Mouse (Mus musculus) frontal cortex, postnatal 25 days (tissue): ENCODE results near the gene Kcnma1.

Experiments
- DNase-seq, 2 experiments: peaks; one replicate each; pipeline ENCODE4 v3.0.0; 2022; ENCODE audit warnings: low spot score in 2 of 2

Gene Kcnma1

DNA sequence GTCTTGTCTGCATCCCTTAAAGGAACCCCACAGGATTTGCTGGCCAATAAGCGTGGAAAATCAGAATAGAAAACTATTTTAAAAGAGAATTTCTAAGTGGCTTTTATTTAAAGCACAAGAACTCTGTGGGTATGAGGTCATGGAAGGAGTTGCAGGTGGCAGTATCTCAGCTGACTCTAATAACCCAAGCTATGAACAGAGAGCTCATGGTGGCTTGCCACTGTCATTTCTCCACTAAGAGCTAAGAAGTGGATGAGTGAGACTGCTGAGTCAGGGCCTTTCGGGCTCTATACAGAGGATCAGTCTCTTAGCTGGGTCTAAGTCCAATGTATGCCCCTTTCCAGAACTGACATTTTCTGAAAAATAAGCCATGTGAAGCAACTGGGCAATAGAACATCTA lies 713.8 kb downstream of the Kcnma1 start:
- DNase-seq: no peak

DNA sequence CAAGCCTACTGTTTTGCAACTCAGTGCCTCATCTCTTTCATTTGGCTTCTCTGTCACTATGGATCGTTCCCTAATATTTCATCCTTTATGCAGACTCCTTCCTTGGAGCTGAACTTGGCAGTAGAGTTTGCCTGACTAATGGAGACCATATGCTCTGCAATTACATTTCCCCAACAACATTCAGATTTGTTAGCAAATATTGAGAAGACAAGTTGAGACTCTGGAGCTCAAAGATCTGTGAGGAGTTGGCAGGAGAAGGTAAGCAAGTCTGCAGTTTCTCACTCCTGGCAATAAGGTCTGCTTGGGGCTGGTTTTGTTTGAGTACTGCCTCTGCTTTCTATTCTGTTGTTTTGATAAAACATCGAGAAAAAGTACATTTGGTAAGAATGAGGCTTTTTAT lies 723.7 kb downstream of the Kcnma1 start:
- no peak for DNase-seq

- no peak for DNase-seq
These were observed 747.6 kb downstream of the Kcnma1 start for GRCm38 (mm10) chr14:23266554-23267309.

- no peak for DNase-seq
These were observed 761.1 kb downstream of the Kcnma1 start for GRCm38 (mm10) chr14:23253154-23253553.

DNA sequence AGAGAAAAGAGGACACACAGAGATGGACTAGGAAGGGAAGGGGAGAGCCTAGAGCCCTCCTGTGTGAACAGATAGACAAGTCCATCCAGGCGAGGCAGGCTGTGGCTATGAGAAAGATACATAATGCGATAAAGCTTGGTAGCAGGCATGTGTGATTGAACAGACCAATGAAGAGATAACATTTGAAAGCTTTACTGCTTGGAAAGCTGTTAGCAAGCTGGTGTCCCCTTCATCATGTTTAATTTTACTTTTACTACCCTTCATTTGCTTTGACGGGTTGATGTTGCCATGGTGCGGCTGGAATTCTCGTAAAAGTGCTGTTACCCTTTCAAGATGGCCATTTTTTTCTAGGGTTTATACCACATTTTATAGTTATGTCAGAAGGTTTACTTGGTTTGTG lies 769.8 kb downstream of the Kcnma1 start:
- DNase-seq: no peak

DNA sequence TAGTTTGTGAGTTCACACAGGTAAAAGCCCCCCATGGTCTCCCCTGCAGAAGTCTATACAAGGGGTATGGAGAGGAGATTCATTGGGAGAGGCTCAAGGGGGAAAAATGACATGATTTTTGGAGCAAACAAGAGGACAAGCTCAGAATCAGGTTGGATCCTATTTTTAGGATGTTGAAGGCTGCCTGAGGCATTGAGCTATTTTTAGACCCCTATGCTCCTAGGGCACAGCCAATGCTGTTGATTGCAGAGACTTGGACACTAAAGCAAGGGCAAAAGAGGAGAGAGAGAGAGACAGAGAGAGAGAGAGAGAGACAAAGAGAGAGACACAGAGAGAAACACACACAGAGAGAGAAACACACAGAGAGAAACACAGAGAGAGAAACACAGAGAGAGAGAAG lies 770.4 kb downstream of the Kcnma1 start:
- no peak for DNase-seq
